ENCODE assay signal across 24 mouse cellular contexts in the genomic region with DNA sequence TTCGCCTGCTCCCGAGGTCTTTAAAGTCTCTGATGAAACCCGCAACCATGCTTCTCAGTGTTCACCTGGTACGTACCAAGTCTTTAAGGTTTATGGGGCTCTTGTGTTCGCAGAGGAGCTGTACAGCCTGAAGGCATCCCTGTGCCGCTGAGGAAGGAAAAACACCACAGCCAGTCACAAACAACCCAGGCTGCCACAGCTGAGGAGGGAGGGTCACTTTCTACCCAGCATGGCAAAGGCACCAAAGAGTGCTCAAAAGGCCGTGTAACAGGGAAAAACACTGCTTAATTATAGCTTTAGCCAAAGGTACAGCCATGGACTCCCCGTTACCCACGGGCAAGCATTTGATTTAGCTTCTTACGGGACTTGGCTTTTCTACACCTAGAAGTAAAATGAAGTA. TPM values are rescaled to one million over a fixed set of nuclear protein-coding genes. Genes with fewer than 3 reads are reported as not detected.
DNase-seq lines count a peak whose midpoint lies in the region; ATAC-seq and TF ChIP-seq lines count a peak whose summit lies in the region.
"Had no signal": no experiment of that assay in that cellular context is flagged by ENCODE, and none has a peak within 500 bp of the region (broad histone marks: within the 10 kb centered on the region; RNA-seq: fewer than 3 reads in every experiment).

No protein-coding gene starts in this region.

- H3K9ac ChIP-seq in forebrain, embryonic 12.5 days: no peak overlapping the region
- H3K9ac ChIP-seq in forebrain, embryonic 11.5 days (ENCODE audit: low read length): no peak overlapping the region
- no peak overlapping the region for H3K9ac ChIP-seq in embryonic facial prominence, embryonic 15.5 days
- no peak overlapping the region for H3K9ac ChIP-seq in limb, embryonic 11.5 days (ENCODE audit: low read length)
- H3K9ac ChIP-seq: embryonic facial prominence, embryonic 12.5 days; heart, embryonic 12.5 days; hindbrain, embryonic 14.5 days; intestine, embryonic 15.5 days had no signal

- no peaks in the 10 kb centered on the region for H3K27me3 ChIP-seq in forebrain, embryonic 12.5 days
- no peaks in the 10 kb centered on the region for H3K27me3 ChIP-seq in forebrain, embryonic 11.5 days (ENCODE audit: control insufficient read depth, insufficient read depth, low read length)
- H3K27me3 ChIP-seq in embryonic facial prominence, embryonic 15.5 days: no peaks in the 10 kb centered on the region
- H3K27me3 ChIP-seq in limb, embryonic 11.5 days (ENCODE audit: control insufficient read depth, insufficient read depth, low read length): no peaks in the 10 kb centered on the region
- H3K27me3 ChIP-seq: embryonic facial prominence, embryonic 12.5 days; heart, embryonic 12.5 days; intestine, embryonic 15.5 days had no signal

- H3K4me3 ChIP-seq in forebrain, embryonic 12.5 days (replicated peaks): no peak overlapping the region
- H3K4me3 ChIP-seq in forebrain, embryonic 11.5 days (ENCODE audit: low read depth, low read length): no peak overlapping the region
- H3K4me3 ChIP-seq in embryonic facial prominence, embryonic 15.5 days (replicated peaks): no peak overlapping the region
- H3K4me3 ChIP-seq in limb, embryonic 11.5 days (ENCODE audit: low read depth, low read length): no peak overlapping the region
- H3K4me3 ChIP-seq: embryonic facial prominence, embryonic 12.5 days; heart, embryonic 12.5 days; hindbrain, embryonic 10.5 days; intestine, embryonic 15.5 days had no signal

- no peak overlapping the region for H3K4me2 ChIP-seq in forebrain, embryonic 12.5 days
- no peak overlapping the region for H3K4me2 ChIP-seq in forebrain, embryonic 11.5 days (ENCODE audit: low read depth, low read length, severe bottlenecking)
- no peak overlapping the region for H3K4me2 ChIP-seq in embryonic facial prominence, embryonic 15.5 days (replicated peaks)
- H3K4me2 ChIP-seq in limb, embryonic 11.5 days (ENCODE audit: low read depth, severe bottlenecking): no peak overlapping the region
- H3K4me2 ChIP-seq: embryonic facial prominence, embryonic 12.5 days; heart, embryonic 12.5 days; hindbrain, embryonic 14.5 days; intestine, embryonic 15.5 days had no signal

- DNase-seq in forebrain, embryonic 11.5 days (ENCODE audit: low spot score): no peak
- DNase-seq in brain, embryonic 14.5 days (ENCODE audit: low read depth): peak; percentile 25
- DNase-seq in limb, embryonic 11.5 days (ENCODE audit: low spot score): peak; percentile 51
- DNase-seq in frontal cortex, adult 2 months (ENCODE audit: extremely low spot score in 1 of 2, low spot score in 1 of 2): no peak
- DNase-seq in kidney, postnatal 36 days: no peak
- no peak for DNase-seq in ovary, postnatal 14 days (ENCODE audit: low spot score)
- DNase-seq: adrenal gland, adult 8-10 months; adrenal gland, postnatal 36 days; B cell, adult 2 months; cerebellum, adult 11 months; cerebellum, adult 8-10 months; cerebellum, postnatal 14 days; embryo, embryonic 11 days; gastrocnemius, postnatal 25 days had no signal

- peaks cover 7% of the 10 kb centered on the region; the same call in 1 of the 2 replicates for H3K4me1 ChIP-seq in forebrain, embryonic 12.5 days
- peaks cover 4% of the 10 kb centered on the region; the same call in 1 of the 2 replicates for H3K4me1 ChIP-seq in forebrain, embryonic 11.5 days (replicated peaks; ENCODE audit: control insufficient read depth, insufficient read depth, low read length)
- peaks cover 43% of the 10 kb centered on the region for H3K4me1 ChIP-seq in embryonic facial prominence, embryonic 15.5 days
- peaks cover 10% of the 10 kb centered on the region for H3K4me1 ChIP-seq in limb, embryonic 11.5 days (ENCODE audit: control insufficient read depth, insufficient read depth, low read length)

- no peaks in the 10 kb centered on the region for H3K9me3 ChIP-seq in forebrain, embryonic 12.5 days
- H3K9me3 ChIP-seq in forebrain, embryonic 11.5 days (ENCODE audit: control insufficient read depth, low read length): no peaks in the 10 kb centered on the region
- H3K9me3 ChIP-seq in embryonic facial prominence, embryonic 15.5 days (replicated peaks): no peaks in the 10 kb centered on the region
- H3K9me3 ChIP-seq in limb, embryonic 11.5 days (ENCODE audit: control insufficient read depth, low read length): no peaks in the 10 kb centered on the region
- H3K9me3 ChIP-seq: embryonic facial prominence, embryonic 12.5 days; G1E; heart, embryonic 12.5 days; hindbrain, embryonic 10.5 days; intestine, embryonic 15.5 days had no signal

- no peaks in the 10 kb centered on the region; the same call in 1 of the 2 replicates for H3K36me3 ChIP-seq in forebrain, embryonic 12.5 days (replicated peaks)
- no peaks in the 10 kb centered on the region for H3K36me3 ChIP-seq in forebrain, embryonic 11.5 days (ENCODE audit: control insufficient read depth, insufficient read depth, low read length)
- peaks cover 4% of the 10 kb centered on the region; the same call in 1 of the 2 replicates for H3K36me3 ChIP-seq in embryonic facial prominence, embryonic 15.5 days
- H3K36me3 ChIP-seq in limb, embryonic 11.5 days (ENCODE audit: control insufficient read depth, insufficient read depth, low read length): no peaks in the 10 kb centered on the region
- H3K36me3 ChIP-seq: G1E; heart, embryonic 12.5 days; intestine, embryonic 15.5 days had no signal

- no peak for TF ChIP-seq POLR2A in brain, embryonic 14.5 days (IDR thresholded peaks at IDR 0.05; ENCODE audit: borderline replicate concordance, extremely low read depth, insufficient read depth, insufficient read length, poor library complexity, severe bottlenecking)

- 0 out of 2 replicates have a peak, but pooled peaks have one; percentile 17 for ATAC-seq in forebrain, embryonic 12.5 days (ENCODE audit: low FRiP score)
- no peak for ATAC-seq in forebrain, embryonic 11.5 days (replicated peaks; ENCODE audit: low FRiP score)
- no peak for ATAC-seq in embryonic facial prominence, embryonic 15.5 days (ENCODE audit: insufficient number of reproducible peaks, low FRiP score, low TSS enrichment, low read depth)
- no peak for ATAC-seq in limb, embryonic 11.5 days (ENCODE audit: insufficient number of reproducible peaks, low FRiP score, low TSS enrichment, low read depth)
- ATAC-seq: CD4-positive, CD25-positive, alpha-beta regulatory T cell, adult 4 months; intestine, embryonic 15.5 days had no signal

- 88% methylated on average over 10 of the region's 10 CpGs for WGBS in forebrain, embryonic 12.5 days
- 86% methylated on average over 10 of the region's 10 CpGs for WGBS in forebrain, embryonic 11.5 days
- 54% methylated on average over 10 of the region's 10 CpGs for WGBS in embryonic facial prominence, embryonic 15.5 days
- 43% methylated on average over 10 of the region's 10 CpGs for WGBS in limb, embryonic 11.5 days

- TF ChIP-seq CTCF in brain, embryonic 14.5 days (IDR thresholded peaks at IDR 0.05; ENCODE audit: borderline replicate concordance, extremely low read depth, insufficient read depth, insufficient read length): no peak

- no peak overlapping the region for H3K27ac ChIP-seq in forebrain, embryonic 12.5 days
- no peak overlapping the region for H3K27ac ChIP-seq in forebrain, embryonic 11.5 days (ENCODE audit: low read depth, low read length)
- H3K27ac ChIP-seq in embryonic facial prominence, embryonic 15.5 days (replicated peaks): peak overlapping the region; percentile 52
- H3K27ac ChIP-seq in limb, embryonic 11.5 days (replicated peaks; ENCODE audit: low read depth, low read length): no peak overlapping the region
- H3K27ac ChIP-seq: hindbrain, embryonic 10.5 days; hindbrain, embryonic 14.5 days; intestine, embryonic 15.5 days had no signal

RNA-seq across cellular contexts. Expression of a gene that starts 36.4 kb away (rescaled TPM):
- not detected in 2 replicates for polyA plus RNA-seq in forebrain, embryonic 12.5 days (2016; fragmentation: Nextera tagmentation; extraction: Ambion mirVana)
- not detected in 2 replicates for polyA plus RNA-seq in forebrain, embryonic 11.5 days (2014; fragmentation: Nextera tagmentation; extraction: Ambion mirVana)
- polyA plus RNA-seq in brain, embryonic 14.5 days (2012; rRNA removed): not detected in 2 replicates
- polyA plus RNA-seq in embryonic facial prominence, embryonic 15.5 days (2015; fragmentation: Nextera tagmentation; extraction: Ambion mirVana): not detected in 2 replicates
- polyA plus RNA-seq in limb, embryonic 11.5 days (2014; fragmentation: Nextera tagmentation; extraction: Ambion mirVana): not detected in 2 replicates
- not detected in 2 replicates for polyA plus RNA-seq in frontal cortex, adult 2 months (2012; rRNA removed)
- polyA plus RNA-seq: CD4-positive, CD25-positive, alpha-beta regulatory T cell, adult 4 months; embryonic facial prominence, embryonic 12.5 days; G1E; heart, embryonic 12.5 days; heart, embryonic 16.5 days; hindbrain, embryonic 10.5 days; hindbrain, embryonic 14.5 days; intestine, embryonic 15.5 days had no signal

Comparison
In these comparisons a context has a peak if more than half of its experiments do, and no peak if none do; other contexts are left out.
1. DNase-seq: peak in brain, embryonic 14.5 days (single experiment) and limb, embryonic 11.5 days (single experiment); none in forebrain, embryonic 11.5 days (single experiment), frontal cortex, adult 2 months (0 of 2), kidney, postnatal 36 days (0 of 2) and ovary, postnatal 14 days (single experiment).